Mouse (Mus musculus): Measurements from ENCODE around the gene Scpep1. TPM values are rescaled to one million over a fixed set of nuclear protein-coding genes. Genes with fewer than 3 reads are reported as not detected.

Gene Scpep1
- polyA plus RNA-seq, 1 experiment from 2014 or later = 42.2 TPM

DNA sequence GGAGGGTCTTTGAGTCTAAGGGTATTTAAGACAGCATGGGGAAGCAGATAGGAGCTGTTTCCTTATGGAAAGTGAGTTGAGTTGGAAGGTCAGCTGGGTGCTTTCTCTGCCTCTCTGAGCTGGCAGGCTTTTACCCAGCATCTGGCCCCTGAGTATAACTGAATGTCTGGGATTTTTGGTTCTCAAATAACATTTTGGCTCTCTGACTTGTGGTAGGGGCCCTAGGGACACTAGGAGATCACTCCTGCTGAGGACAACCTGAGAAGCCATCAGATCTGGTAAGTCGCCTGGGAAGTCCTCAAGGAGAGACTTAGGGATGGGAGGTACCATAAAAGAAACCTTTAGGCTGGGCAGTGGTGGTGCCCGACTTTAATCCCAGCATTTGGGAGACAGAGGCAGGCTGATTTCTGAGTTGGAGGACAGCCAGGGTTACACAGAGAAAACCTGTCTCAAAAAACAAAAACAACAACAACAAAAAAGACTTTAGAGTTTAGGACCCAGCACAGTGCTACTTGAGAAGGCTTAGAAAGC, 15.0 kb upstream of the Scpep1 start, which contains the start of gene Coil:
Gene Coil, plus strand, starts transcription at position 51 of the 531 bp plus-strand sequence.
- Histone ChIP-seq H3K9ac (no peak within 1 kb of the TSS), H3K4me3 (no peak within 1 kb of the TSS), H3K4me1 (peaks cover 10% of the 10 kb centered on the region), H3K9me3 (replicated peaks) (no peaks in the 10 kb centered on the region), H3K27ac (no peak within 1 kb of the TSS), H3K36me3 (no peaks in the 10 kb centered on the region), H3K4me2 (no peak within 1 kb of the TSS), H3K27me3 (replicated peaks) (no peaks in the 10 kb centered on the region)
- WGBS (ENCODE audit: insufficient replicate concordance) = 22% methylated on average over 2 of the region's 2 CpGs
- no peak for ATAC-seq

- WGBS (ENCODE audit: insufficient replicate concordance) = 79% methylated on average over 2 of the region's 3 CpGs
- no peak for ATAC-seq
- Histone ChIP-seq H3K36me3 (no peaks in the 10 kb centered on the region), H3K9ac (no peak within 1 kb of the TSS), H3K4me2 (no peak within 1 kb of the TSS), H3K27me3 (replicated peaks) (no peaks in the 10 kb centered on the region), H3K4me1 (no peaks in the 10 kb centered on the region), H3K27ac (no peak within 1 kb of the TSS), H3K9me3 (replicated peaks) (no peaks in the 10 kb centered on the region), H3K4me3 (no peak within 1 kb of the TSS)
Observed at GRCm38 (mm10) chr11:88966881-88967361, 11.7 kb upstream of the Scpep1 start, which contains the start of gene Elobl. TSS of gene Elobl (minus strand) at chr11:88966931.

DNA sequence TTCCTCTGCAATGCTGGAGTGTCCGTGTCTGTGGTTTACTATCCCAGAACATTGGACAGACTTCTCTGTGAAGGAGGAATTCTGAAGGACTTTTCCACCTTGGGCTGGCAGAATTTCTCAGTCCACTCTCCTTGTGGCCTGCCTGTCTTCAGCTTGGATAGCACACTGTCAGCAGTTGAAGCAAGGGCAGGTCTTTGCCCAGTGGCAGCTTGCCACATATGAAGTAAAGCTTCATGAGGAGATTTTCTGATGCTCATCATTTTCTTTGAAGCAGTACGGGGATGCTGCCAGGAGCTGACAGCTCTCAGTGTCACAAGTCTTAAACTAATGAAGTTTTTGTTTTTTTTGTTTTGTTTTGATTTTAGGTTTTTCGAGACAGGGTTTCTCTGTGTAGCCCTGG, 3.6 kb upstream of the Scpep1 start:
- Histone ChIP-seq H3K4me3 (no peak overlapping the region), H3K4me1 (peaks cover 19% of the 10 kb centered on the region), H3K36me3 (no peaks in the 10 kb centered on the region), H3K27ac (no peak overlapping the region), H3K27me3 (replicated peaks) (no peaks in the 10 kb centered on the region), H3K4me2 (no peak overlapping the region), H3K9me3 (replicated peaks) (no peaks in the 10 kb centered on the region), H3K9ac (no peak overlapping the region)
- 61% methylated on average over 3 of the region's 3 CpGs for WGBS (ENCODE audit: insufficient replicate concordance)
- no peak for ATAC-seq

GRCm38 (mm10) chr11:88954803-88955202, 462 bp downstream of the Scpep1 start:
- Histone ChIP-seq H3K27ac (0 out of 2 replicates have a peak overlapping the region, but pooled peaks have one; percentile 32), H3K27me3 (replicated peaks) (no peaks in the 10 kb centered on the region), H3K4me1 (peaks cover 41% of the 10 kb centered on the region)

DNA sequence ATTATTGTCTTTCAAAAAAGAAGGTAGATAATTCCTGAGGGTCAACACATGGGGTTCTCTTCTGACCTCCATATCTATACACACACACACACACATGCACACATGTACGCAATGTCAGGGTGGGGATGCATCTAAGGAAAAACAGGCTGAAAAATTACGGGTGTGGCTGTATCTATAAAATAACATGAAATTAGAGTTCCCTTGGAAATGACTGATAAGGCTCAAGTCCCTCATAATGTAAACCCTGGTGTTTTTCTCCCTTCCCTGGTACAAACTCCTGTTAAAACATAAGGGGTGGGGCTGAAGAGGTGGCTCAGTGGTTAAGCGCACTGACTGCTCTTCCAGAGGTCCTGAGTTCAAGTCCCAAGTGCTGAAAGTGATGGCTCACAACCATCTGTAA, 1.7 kb downstream of the Scpep1 start:
- H3K27me3 ChIP-seq (replicated peaks) = no peaks in the 10 kb centered on the region
- H3K4me1 ChIP-seq = peaks cover 43% of the 10 kb centered on the region
- no peak overlapping the region for H3K9ac ChIP-seq
- H3K4me2 ChIP-seq = no peak overlapping the region
- WGBS (ENCODE audit: insufficient replicate concordance) = 58% methylated on average over 3 of the region's 3 CpGs
- H3K4me3 ChIP-seq = no peak overlapping the region; the same call in 1 of the 2 replicates
- ATAC-seq = peak; percentile 64
- H3K27ac ChIP-seq = no peak overlapping the region
- peaks cover 7% of the 10 kb centered on the region for H3K36me3 ChIP-seq
- H3K9me3 ChIP-seq (replicated peaks) = no peaks in the 10 kb centered on the region

More at GRCm38 (mm10) chr11:88954803-88955202, 462 bp downstream of the Scpep1 start:
- no peak for ATAC-seq
- H3K9me3 ChIP-seq (replicated peaks) = no peaks in the 10 kb centered on the region
- peak overlapping the region; percentile 61 for H3K4me3 ChIP-seq
- H3K9ac ChIP-seq = peak overlapping the region; percentile 61
- H3K36me3 ChIP-seq = peaks cover 7% of the 10 kb centered on the region
- WGBS (ENCODE audit: insufficient replicate concordance) = 0% methylated on average over 4 of the region's 4 CpGs
- peak overlapping the region; percentile 75 for H3K4me2 ChIP-seq

DNA sequence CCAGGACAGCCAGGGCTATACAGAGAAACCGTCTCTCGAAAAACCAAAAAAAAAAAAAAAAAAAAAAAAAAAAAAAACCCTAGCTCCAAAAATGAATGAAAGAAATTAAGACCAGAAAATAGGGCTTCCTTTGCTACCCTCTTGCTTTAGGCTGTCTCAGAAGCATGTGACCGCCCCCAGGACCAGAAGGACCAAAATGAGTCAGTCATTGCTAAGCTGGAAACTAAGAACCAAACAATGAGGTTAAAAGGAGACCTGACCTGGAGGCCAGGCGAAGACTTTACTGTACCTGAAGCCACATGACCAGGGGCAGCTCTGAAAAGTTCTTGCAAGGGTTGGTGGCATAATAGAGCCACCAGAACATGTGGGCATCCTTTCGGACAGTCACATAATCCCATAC, 3.1 kb downstream of the Scpep1 start:
- H3K4me2 ChIP-seq = no peak overlapping the region
- no peaks in the 10 kb centered on the region for H3K9me3 ChIP-seq (replicated peaks)
- 74% methylated on average over 5 of the region's 5 CpGs for WGBS (ENCODE audit: insufficient replicate concordance)
- H3K4me1 ChIP-seq = peaks cover 43% of the 10 kb centered on the region
- H3K36me3 ChIP-seq = peaks cover 7% of the 10 kb centered on the region
- no peak for ATAC-seq
- H3K27ac ChIP-seq = no peak overlapping the region
- no peaks in the 10 kb centered on the region for H3K27me3 ChIP-seq (replicated peaks)
- H3K4me3 ChIP-seq = no peak overlapping the region
- no peak overlapping the region for H3K9ac ChIP-seq

GRCm38 (mm10) chr11:88951576-88951975, 3.7 kb downstream of the Scpep1 start:
- no peak overlapping the region for H3K27ac ChIP-seq
- peaks cover 4% of the 10 kb centered on the region; the same call in 1 of the 2 replicates for H3K27me3 ChIP-seq (replicated peaks)
- no peak overlapping the region for H3K4me2 ChIP-seq
- peaks cover 11% of the 10 kb centered on the region for H3K36me3 ChIP-seq
- no peak overlapping the region for H3K9ac ChIP-seq
- H3K4me3 ChIP-seq = no peak overlapping the region
- peaks cover 43% of the 10 kb centered on the region for H3K4me1 ChIP-seq
- no peak for ATAC-seq
- WGBS (ENCODE audit: insufficient replicate concordance) = 96% methylated on average over 2 of the region's 2 CpGs
- H3K9me3 ChIP-seq (replicated peaks) = no peaks in the 10 kb centered on the region

- Histone ChIP-seq H3K4me2 (peak overlapping the region; percentile 12; the same call in 1 of the 2 replicates), H3K4me3 (no peak overlapping the region), H3K9me3 (replicated peaks) (no peaks in the 10 kb centered on the region), H3K36me3 (peaks cover 11% of the 10 kb centered on the region), H3K27me3 (replicated peaks) (peaks cover 4% of the 10 kb centered on the region; the same call in 1 of the 2 replicates), H3K9ac (no peak overlapping the region), H3K27ac (no peak overlapping the region), H3K4me1 (peaks cover 43% of the 10 kb centered on the region)
- no peak for ATAC-seq
- WGBS (ENCODE audit: insufficient replicate concordance) = 76% methylated on average over 13 of the region's 13 CpGs
Observed at GRCm38 (mm10) chr11:88950640-88951250, 4.5 kb downstream of the Scpep1 start.

- 53% methylated on average over 8 of the region's 8 CpGs for WGBS (ENCODE audit: insufficient replicate concordance)
- peak overlapping the region; percentile 12; the same call in 1 of the 2 replicates for H3K4me2 ChIP-seq
- no peak for ATAC-seq
Observed at GRCm38 (mm10) chr11:88949802-88950639, 5.2 kb downstream of the Scpep1 start.

DNA sequence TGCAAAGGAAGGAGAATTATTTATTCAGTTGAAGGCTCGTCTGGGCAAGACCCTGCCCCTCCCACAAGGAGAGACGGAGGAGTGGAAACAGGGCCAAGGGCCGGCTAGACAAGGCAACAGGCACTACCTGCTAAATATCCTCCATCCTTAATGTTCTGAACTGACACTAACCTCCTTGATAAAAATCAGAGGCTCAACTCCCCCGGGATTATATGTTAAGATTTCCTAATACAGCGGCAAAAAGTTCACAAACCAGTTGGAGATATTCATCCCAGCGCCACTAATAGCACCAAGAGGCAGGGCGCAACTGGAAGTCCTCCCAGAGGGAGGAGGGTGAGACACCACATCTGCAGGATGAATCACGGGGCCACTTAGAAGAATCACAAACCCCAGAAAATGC, 6.4 kb downstream of the Scpep1 start:
- H3K9ac ChIP-seq = no peak overlapping the region
- no peak overlapping the region for H3K4me3 ChIP-seq
- H3K4me1 ChIP-seq = peaks cover 24% of the 10 kb centered on the region
- no peaks in the 10 kb centered on the region for H3K9me3 ChIP-seq (replicated peaks)
- ATAC-seq = no peak
- 69% methylated on average over 8 of the region's 8 CpGs for WGBS (ENCODE audit: insufficient replicate concordance)
- H3K27ac ChIP-seq = no peak overlapping the region
- peaks cover 15% of the 10 kb centered on the region for H3K36me3 ChIP-seq
- no peak overlapping the region for H3K4me2 ChIP-seq
- H3K27me3 ChIP-seq (replicated peaks) = peaks cover 4% of the 10 kb centered on the region; the same call in 1 of the 2 replicates

More at GRCm38 (mm10) chr11:88949802-88950639, 5.2 kb downstream of the Scpep1 start:
- Histone ChIP-seq H3K27ac (no peak overlapping the region), H3K36me3 (peaks cover 11% of the 10 kb centered on the region), H3K9me3 (replicated peaks) (no peaks in the 10 kb centered on the region), H3K4me3 (no peak overlapping the region), H3K4me1 (peaks cover 36% of the 10 kb centered on the region), H3K27me3 (replicated peaks) (peaks cover 4% of the 10 kb centered on the region; the same call in 1 of the 2 replicates), H3K9ac (no peak overlapping the region)

GRCm38 (mm10) chr11:88945971-88946585, 9.2 kb downstream of the Scpep1 start:
- no peak overlapping the region for H3K9ac ChIP-seq
- no peak overlapping the region for H3K27ac ChIP-seq
- H3K36me3 ChIP-seq = peaks cover 14% of the 10 kb centered on the region
- WGBS (ENCODE audit: insufficient replicate concordance) = 30% methylated on average over 7 of the region's 8 CpGs
- H3K9me3 ChIP-seq (replicated peaks) = no peaks in the 10 kb centered on the region
- H3K4me1 ChIP-seq = peaks cover 14% of the 10 kb centered on the region
- H3K27me3 ChIP-seq (replicated peaks) = peaks cover 4% of the 10 kb centered on the region; the same call in 1 of the 2 replicates
- H3K4me3 ChIP-seq = no peak overlapping the region
- ATAC-seq = no peak
- no peak overlapping the region for H3K4me2 ChIP-seq

All from liver, embryonic 12.5 days (tissue).